Mouse (Mus musculus) granulocyte monocyte progenitor cell, adult 5-6 weeks (primary cell): ENCODE measurements around the gene Cfap70. TPM values are rescaled to one million over a fixed set of nuclear protein-coding genes. Genes with fewer than 3 reads are reported as not detected.

Experiments
- ATAC-seq: replicated peaks from 2 replicates; pipeline ENCODE4 v1.8.0; 2016; ENCODE audit warnings: mild to moderate bottlenecking, moderate TSS enrichment, inconsistent platforms; ENCODE audit not compliant: poor library complexity, severe bottlenecking
- total RNA-seq, 2 experiments: library from RNA; stranded (forward) in 1 of 2; stranded (reverse) in 1 of 2; fragments of 200-712, 200-1000 nt in 1 of 2; fragments of >200 nt in 1 of 2; fragmentation: Nextera tagmentation in 1 of 2; gene quantifications; 2 replicates each; pipeline ENCODE4 v1.2.3; 2014 to 2017

Gene Cfap70
- not detected in 2 replicates for total RNA-seq (2014; fragmentation: Nextera tagmentation)
- not detected in 2 replicates for total RNA-seq (2017)

DNA sequence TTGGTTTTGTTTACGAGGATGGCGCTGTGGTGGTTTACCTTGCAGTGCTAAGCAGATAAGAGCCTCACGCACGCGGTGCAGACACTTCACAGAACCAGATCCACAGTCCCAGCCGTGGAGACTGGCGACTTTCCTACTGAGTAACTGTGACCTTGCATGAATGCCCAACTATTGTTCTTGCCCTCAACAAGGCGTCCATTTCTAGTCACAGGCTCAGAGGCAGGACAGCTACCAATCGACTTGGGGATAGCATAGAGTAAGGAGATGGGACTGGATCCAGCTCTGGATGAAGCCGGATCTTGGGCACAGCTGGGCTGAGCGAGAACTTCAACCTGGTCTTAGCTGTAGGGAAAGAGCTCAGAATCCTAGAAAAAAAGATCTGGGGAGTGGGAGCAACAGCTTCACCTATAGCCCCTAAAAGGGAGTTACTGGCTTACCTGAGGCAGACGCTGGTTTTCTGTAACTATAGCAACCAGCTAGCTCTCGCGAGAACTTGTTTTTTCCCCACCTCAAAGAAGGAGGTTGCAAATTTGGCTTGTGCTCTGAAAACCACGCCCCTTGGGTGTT is at the start of gene Cfap70:
TSS of gene Cfap70 (minus strand) at position 462 of the 567 bp plus-strand sequence.
- ATAC-seq, result peak; percentile 64

GRCm38 (mm10) chr14:20499982-20500381 is 48.0 kb upstream of the Cfap70 start:
- ATAC-seq, result no peak

- ATAC-seq, result no peak
Measured at GRCm38 (mm10) chr14:20496603-20497002, 44.6 kb upstream of the Cfap70 start, which contains the start of gene Mss51. Mss51 (minus strand) TSS chr14:20496901.

DNA sequence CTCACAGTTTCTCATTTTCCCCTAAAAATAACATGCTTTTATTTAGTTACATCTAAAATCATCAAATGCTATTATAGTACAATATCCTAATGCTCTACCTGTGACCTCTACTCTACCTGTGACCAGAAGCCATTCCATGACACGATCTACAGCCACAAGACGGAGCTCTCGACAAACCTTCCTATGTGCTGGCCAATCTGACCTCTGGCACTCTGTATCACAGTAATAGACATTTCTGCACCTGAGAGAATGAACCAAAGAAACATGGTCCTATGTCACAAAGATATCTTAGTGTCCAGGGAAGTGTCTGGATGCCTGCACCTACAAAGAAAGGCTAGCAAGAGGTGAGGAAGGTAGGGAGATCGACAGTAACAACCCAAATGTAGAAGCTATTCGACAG is 34.0 kb upstream of the Cfap70 start:
- no peak for ATAC-seq

- no peak for ATAC-seq
Measured at GRCm38 (mm10) chr14:20482051-20482751, 30.2 kb upstream of the Cfap70 start.

DNA sequence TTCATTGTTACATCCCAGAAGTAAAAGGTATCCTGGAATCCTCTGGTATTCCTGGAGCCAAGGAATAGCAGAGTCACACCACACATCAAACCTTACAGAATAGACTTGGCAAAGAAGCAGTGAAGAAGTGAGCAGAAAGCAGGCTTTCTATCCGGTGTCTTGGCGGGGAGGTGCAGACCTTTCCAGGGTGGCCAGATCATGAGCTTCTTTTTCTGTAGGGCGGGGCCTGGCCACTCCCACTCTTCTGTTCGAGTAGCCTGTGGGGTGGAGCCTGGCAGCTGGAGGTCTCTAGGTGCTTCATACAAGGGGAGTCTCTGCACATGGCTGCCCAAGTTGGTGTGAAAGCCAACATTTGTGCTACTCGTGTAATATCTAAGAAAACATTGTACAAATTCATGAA is 29.2 kb upstream of the Cfap70 start:
- ATAC-seq, result peak; percentile 30; the same call in 1 of the 2 replicates

DNA sequence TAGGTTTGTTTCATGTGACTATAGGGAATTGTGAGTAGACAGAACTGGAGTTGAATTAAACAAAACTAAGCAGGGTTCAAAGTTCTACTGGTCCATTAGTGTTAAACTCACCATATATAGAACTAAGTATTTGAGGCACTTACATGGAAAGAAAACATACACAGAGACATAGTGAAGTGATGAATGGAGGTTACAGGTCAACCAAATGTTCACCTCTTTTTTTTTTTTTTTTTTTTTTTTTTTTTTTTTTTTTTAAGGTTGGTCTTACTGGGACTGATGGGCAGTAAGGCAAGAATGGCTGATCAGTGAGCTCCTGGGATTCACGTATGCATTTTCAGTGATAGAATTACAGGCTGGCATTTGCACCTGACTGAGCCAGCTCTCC is 28.2 kb upstream of the Cfap70 start:
- ATAC-seq, result no peak

GRCm38 (mm10) chr14:20479291-20480194 is 27.5 kb upstream of the Cfap70 start, which contains the start of gene Anxa7:
Anxa7 (minus strand) TSS chr14:20480133.
- ATAC-seq, result peak; percentile 78

GRCm38 (mm10) chr14:20478801-20479200 is 26.8 kb upstream of the Cfap70 start:
- ATAC-seq, result peak; percentile 69

DNA sequence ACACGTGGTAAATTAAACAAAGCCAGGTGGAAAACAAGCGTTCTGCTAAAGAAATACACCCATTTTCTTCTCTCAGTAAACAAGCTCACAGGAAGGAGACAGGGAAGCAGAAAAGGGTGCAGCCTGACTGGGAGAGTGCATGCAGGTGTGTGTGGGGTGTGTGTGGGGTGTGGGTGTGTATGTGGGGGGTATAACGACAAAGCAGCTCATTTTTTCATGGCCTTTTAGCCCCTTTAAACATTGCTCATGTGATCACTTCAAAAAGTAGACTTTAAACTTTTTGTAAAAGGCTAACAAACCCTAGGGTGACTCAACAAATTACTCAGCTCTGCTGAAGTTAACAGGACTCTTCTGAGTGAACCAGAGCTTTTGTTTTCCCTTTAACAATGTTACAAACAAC is 26.4 kb upstream of the Cfap70 start:
- no peak for ATAC-seq

DNA sequence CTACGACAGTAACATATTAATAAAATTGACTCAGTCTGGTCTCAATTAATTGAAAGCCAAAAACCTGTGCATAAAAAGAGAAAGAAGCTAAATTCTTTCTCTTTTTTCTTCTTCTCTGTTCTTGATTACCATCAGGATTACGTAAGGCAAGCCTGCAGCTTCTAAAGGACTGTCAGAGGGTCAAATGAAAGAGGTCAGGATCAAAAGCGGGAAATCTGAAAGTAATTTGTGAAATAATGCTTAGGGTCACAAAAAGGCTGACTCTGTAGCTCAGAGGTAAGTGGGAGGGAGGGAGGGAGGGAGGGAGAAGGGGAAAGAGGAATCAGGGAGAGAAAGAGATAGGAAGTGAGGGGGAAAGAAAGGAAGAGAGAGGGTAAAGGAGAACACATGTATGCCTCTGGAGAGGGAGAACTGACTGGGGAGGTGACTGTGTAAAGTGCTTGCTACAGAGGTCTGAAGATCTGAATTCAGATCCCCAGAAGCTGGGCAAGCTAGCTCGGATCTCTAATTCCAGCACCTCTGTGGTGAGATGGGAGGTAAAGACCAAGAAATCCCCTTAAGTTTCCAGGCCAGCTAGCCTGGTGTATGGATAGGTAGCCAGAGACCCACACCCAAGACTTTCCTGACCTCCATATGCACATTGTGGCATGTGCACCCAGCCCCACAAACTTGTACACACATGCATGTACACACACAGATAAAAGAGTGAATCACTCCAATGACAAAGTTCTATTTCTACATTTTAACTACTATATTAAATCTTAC is 25.4 kb upstream of the Cfap70 start:
- ATAC-seq, result no peak

DNA sequence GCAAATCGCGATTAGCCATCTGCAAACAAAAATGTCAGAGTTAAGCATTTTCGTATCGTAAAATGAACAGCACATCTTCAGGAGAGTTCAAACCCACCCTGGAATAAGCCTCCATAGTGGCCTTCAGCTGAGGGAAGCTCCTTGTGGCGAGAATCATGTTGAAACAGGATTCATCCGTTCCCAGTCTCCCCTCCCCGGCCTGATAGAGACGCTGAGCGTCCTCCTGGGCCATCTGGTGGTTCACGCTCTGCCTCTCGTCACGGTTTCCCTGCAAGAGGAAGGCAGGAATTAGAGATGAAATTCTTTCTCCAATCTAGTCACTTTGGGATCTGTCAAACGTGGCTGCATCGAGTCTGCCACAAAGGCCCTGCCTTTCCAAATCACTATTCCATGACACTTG is 8.2 kb upstream of the Cfap70 start:
- ATAC-seq, result no peak

- peak; percentile 72 for ATAC-seq
Measured at GRCm38 (mm10) chr14:20458378-20458777, 6.4 kb upstream of the Cfap70 start.

GRCm38 (mm10) chr14:20452929-20453328 is 903 bp upstream of the Cfap70 start:
- ATAC-seq, result no peak; the same call in 1 of the 2 replicates

DNA sequence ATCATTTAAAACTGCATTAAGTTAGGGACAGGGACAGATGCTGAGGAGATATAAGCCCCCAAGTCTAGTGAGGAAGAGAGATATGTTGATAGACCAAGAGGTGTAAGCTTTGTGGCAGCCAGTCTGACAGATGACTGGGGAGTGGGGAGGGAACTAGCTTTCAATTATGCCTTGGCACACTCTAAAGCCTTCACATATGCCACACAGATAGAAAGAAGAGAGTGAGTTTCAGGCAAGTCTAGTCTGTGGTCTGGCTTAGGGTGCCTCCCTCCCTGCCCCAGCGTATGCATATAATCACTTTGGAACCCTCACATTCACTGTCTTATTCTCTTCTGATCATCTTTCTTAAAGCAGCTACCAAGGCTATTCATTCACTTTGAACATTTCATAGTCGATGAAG is 724 bp downstream of the Cfap70 start:
- ATAC-seq, result no peak

GRCm38 (mm10) chr14:20447209-20447608 is 4.8 kb downstream of the Cfap70 start:
- ATAC-seq, result no peak

DNA sequence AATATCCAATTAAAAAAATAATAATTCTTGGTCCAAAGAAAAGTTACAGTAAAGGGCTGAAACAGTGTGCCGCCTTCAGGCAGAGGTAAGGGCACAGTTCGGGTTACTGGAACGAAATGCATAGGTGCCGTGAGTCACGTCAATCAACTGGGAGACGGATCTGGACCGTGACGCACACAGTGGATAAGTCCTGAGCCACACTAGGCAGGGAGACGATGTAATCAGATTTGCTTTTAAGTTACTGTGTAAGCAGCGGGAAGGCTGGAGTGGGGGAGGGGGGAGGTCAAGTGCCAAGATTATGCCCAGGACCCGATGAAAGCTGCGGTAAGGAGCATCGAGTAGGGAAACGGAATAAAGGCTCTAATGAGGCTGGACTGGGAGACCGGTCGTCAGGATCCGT is 9.8 kb downstream of the Cfap70 start:
- no peak for ATAC-seq

GRCm38 (mm10) chr14:20436976-20437375 is 15.1 kb downstream of the Cfap70 start:
- ATAC-seq, result peak; percentile 30; the same call in 1 of the 2 replicates

- ATAC-seq, result no peak
Measured at GRCm38 (mm10) chr14:20432420-20432819, 19.6 kb downstream of the Cfap70 start.

GRCm38 (mm10) chr14:20431726-20432125 is 20.3 kb downstream of the Cfap70 start:
- ATAC-seq, result no peak
